Mouse (Mus musculus) CH12.LX (cell line): ENCODE data around the gene Clmn.

ENCODE experiments used
- CHD2 ChIP-seq: IDR thresholded peaks from 2 replicates; pipeline ENCODE4 v1.6.1; 2011; ENCODE audit warnings: low read length, improper control_type of control experiment
- CTCF ChIP-seq, 2 experiments: IDR thresholded peaks in 1 of 2; conservative IDR thresholded peaks in 1 of 2; 2 replicates each; pipeline ENCODE4 v1.5.1; 2011 to 2012; ENCODE audit warnings: low read depth in 2 of 2, low read length in 2 of 2, improper control_type of control experiment in 1 of 2, inconsistent platforms in 1 of 2, mild to moderate bottlenecking in 1 of 2, moderate library complexity in 1 of 2
- MXI1 ChIP-seq: IDR thresholded peaks from 2 replicates; pipeline ENCODE4 v1.6.1; 2011; ENCODE audit warnings: mild to moderate bottlenecking, low read depth, low read length, improper control_type of control experiment
- NELFE ChIP-seq: IDR thresholded peaks from 2 replicates; pipeline ENCODE4 v1.6.1; 2011; ENCODE audit warnings: low read depth, low read length, improper control_type of control experiment
- POLR2AphosphoS2 ChIP-seq: IDR thresholded peaks from 2 replicates; pipeline ENCODE4 v1.6.1; 2011; ENCODE audit warnings: low read depth, low read length, improper control_type of control experiment
- ZMIZ1 ChIP-seq: IDR thresholded peaks from 2 replicates; pipeline ENCODE4 v1.6.1; 2012; ENCODE audit warnings: low read depth, mild to moderate bottlenecking, inconsistent platforms, low read length, improper control_type of control experiment

- no peak for TF ChIP-seq NELFE
- no peak for TF ChIP-seq CTCF (conservative IDR thresholded peaks at IDR 0.05 in 1 of 2, IDR thresholded peaks at IDR 0.05 in 1 of 2; ENCODE audit: low read depth in 2 of 2, low read length in 2 of 2)
- no peak for TF ChIP-seq ZMIZ1
- TF ChIP-seq POLR2AphosphoS2: no peak
- no peak for TF ChIP-seq MXI1
- TF ChIP-seq CHD2: no peak
Observed at GRCm38 (mm10) chr12:104813762-104814161, 51.1 kb downstream of the Clmn start.
